Mouse (Mus musculus) testis, adult 2 months (tissue): ENCODE measurements around the gene 2210016L21Rik.

ENCODE experiments used
- CTCF ChIP-seq: fragments of 200-500 bp; IDR thresholded peaks from 2 replicates; pipeline ENCODE4 v1.5.1; 2012; ENCODE audit warnings: low read depth, mild to moderate bottlenecking, inconsistent platforms, low read length, moderate library complexity; ENCODE audit not compliant: control insufficient read depth, insufficient read depth, insufficient replicate concordance
- POLR2A ChIP-seq: fragments of 200-500 bp; IDR thresholded peaks from 2 replicates; pipeline ENCODE4 v1.6.1; 2012; ENCODE audit warnings: low read depth, mild to moderate bottlenecking, inconsistent platforms, low read length, moderate library complexity; ENCODE audit not compliant: control insufficient read depth

- no peak for TF ChIP-seq CTCF
- TF ChIP-seq POLR2A: no peak
These were observed 22.5 kb downstream of the 2210016L21Rik start for GRCm38 (mm10) chr5:114964315-114964966.
